Mouse (Mus musculus): ENCODE data around the gene Commd2. TPM values are rescaled to one million over a fixed set of nuclear protein-coding genes. Genes with fewer than 3 reads are reported as not detected.
A peak's percentile ranks its signal among the peaks of the same experiment; 100 is the strongest.

Gene Commd2
- polyA plus RNA-seq, 1 experiment: 23.1 TPM

- 65% methylated on average over 11 of the region's 11 CpGs for WGBS
- DNase-seq: peak; percentile 26
- no peaks in the 10 kb centered on the region for H3K4me1 ChIP-seq (ENCODE audit: control insufficient read depth, insufficient read depth, low read length)
- H3K4me3 ChIP-seq (replicated peaks; ENCODE audit: extremely low read depth, low read depth, low read length): peak overlapping the region; percentile 55
- TF ChIP-seq CTCF (IDR thresholded peaks at IDR 0.05; ENCODE audit: insufficient read depth, low read length): no peak
- TF ChIP-seq POLR2A (IDR thresholded peaks at IDR 0.05; ENCODE audit: borderline replicate concordance, extremely low read depth, low read depth, low read length): no peak
These were observed 24.5 kb downstream of the Commd2 start for GRCm38 (mm10) chr3:57626954-57627513.

- TF ChIP-seq POLR2A (IDR thresholded peaks at IDR 0.05; ENCODE audit: borderline replicate concordance, extremely low read depth, low read depth, low read length) (no peak), CTCF (IDR thresholded peaks at IDR 0.05; ENCODE audit: insufficient read depth, low read length) (no peak)
- DNase-seq: peak; percentile 76
- 28% methylated on average over 21 of the region's 21 CpGs for WGBS
- no peaks in the 10 kb centered on the region for H3K4me1 ChIP-seq (ENCODE audit: control insufficient read depth, insufficient read depth, low read length)
- H3K4me3 ChIP-seq (replicated peaks; ENCODE audit: extremely low read depth, low read depth, low read length): peak overlapping the region; percentile 42
These were observed 26.1 kb downstream of the Commd2 start for GRCm38 (mm10) chr3:57625275-57625997.

GRCm38 (mm10) chr3:57619718-57620117 is 31.8 kb downstream of the Commd2 start:
- no peak for DNase-seq

GRCm38 (mm10) chr3:57615652-57616051 is 35.9 kb downstream of the Commd2 start:
- H3K4me3 ChIP-seq (replicated peaks; ENCODE audit: extremely low read depth, low read depth, low read length): no peak overlapping the region
- DNase-seq: no peak
- WGBS: 81% methylated on average over 4 of the region's 4 CpGs
- TF ChIP-seq CTCF (IDR thresholded peaks at IDR 0.05; ENCODE audit: insufficient read depth, low read length) (no peak), POLR2A (IDR thresholded peaks at IDR 0.05; ENCODE audit: borderline replicate concordance, extremely low read depth, low read depth, low read length) (no peak)
- H3K4me1 ChIP-seq (ENCODE audit: control insufficient read depth, insufficient read depth, low read length): no peaks in the 10 kb centered on the region

More at GRCm38 (mm10) chr3:57619718-57620117, 31.8 kb downstream of the Commd2 start:
- Histone ChIP-seq H3K4me3 (replicated peaks; ENCODE audit: extremely low read depth, low read depth, low read length) (no peak overlapping the region), H3K4me1 (ENCODE audit: control insufficient read depth, insufficient read depth, low read length) (no peaks in the 10 kb centered on the region)
- peak; percentile 44; the same call in 1 of the 2 replicates for TF ChIP-seq CTCF (IDR thresholded peaks at IDR 0.05; ENCODE audit: insufficient read depth, low read length)
- TF ChIP-seq POLR2A (IDR thresholded peaks at IDR 0.05; ENCODE audit: borderline replicate concordance, extremely low read depth, low read depth, low read length): no peak
- WGBS: 55% methylated on average over 4 of the region's 4 CpGs

- WGBS: 44% methylated on average over 3 of the region's 3 CpGs
- no peak for DNase-seq
- TF ChIP-seq CTCF (IDR thresholded peaks at IDR 0.05; ENCODE audit: insufficient read depth, low read length) (no peak), POLR2A (IDR thresholded peaks at IDR 0.05; ENCODE audit: borderline replicate concordance, extremely low read depth, low read depth, low read length) (no peak)
- Histone ChIP-seq H3K4me3 (replicated peaks; ENCODE audit: extremely low read depth, low read depth, low read length) (no peak overlapping the region), H3K4me1 (ENCODE audit: control insufficient read depth, insufficient read depth, low read length) (no peaks in the 10 kb centered on the region)
These were observed 39.0 kb downstream of the Commd2 start for GRCm38 (mm10) chr3:57612430-57612997.

- Histone ChIP-seq H3K4me1 (ENCODE audit: control insufficient read depth, insufficient read depth, low read length) (no peaks in the 10 kb centered on the region), H3K4me3 (replicated peaks; ENCODE audit: extremely low read depth, low read depth, low read length) (no peak overlapping the region)
- WGBS: 44% methylated on average over 7 of the region's 7 CpGs
- TF ChIP-seq POLR2A (IDR thresholded peaks at IDR 0.05; ENCODE audit: borderline replicate concordance, extremely low read depth, low read depth, low read length) (no peak), CTCF (IDR thresholded peaks at IDR 0.05; ENCODE audit: insufficient read depth, low read length) (no peak)
- no peak for DNase-seq
These were observed 39.7 kb downstream of the Commd2 start for GRCm38 (mm10) chr3:57611776-57612175.

DNA sequence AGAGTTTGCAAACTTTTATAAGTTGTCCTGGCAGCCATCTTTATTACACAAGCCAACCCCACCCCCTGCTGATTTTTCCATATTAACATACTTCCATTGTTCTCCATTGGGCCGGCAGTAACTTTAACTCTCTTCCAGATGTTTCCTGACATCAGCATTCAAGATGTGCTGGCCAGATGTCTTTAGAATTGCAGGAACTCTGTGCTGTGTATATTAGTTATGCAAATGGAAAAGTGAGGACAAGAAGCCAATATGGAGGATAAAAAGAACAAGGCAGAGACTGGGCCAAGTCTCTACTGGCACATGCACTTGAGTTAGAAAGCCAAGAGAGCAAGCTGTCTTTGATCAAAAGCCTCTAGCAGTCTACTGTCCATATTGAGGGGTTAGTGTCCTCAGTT is 46.9 kb downstream of the Commd2 start:
- WGBS: 32% methylated on average over 1 of the region's 1 CpGs
- Histone ChIP-seq H3K4me3 (replicated peaks; ENCODE audit: extremely low read depth, low read depth, low read length) (no peak overlapping the region), H3K4me1 (ENCODE audit: control insufficient read depth, insufficient read depth, low read length) (no peaks in the 10 kb centered on the region)
- TF ChIP-seq CTCF (IDR thresholded peaks at IDR 0.05; ENCODE audit: insufficient read depth, low read length) (no peak), POLR2A (IDR thresholded peaks at IDR 0.05; ENCODE audit: borderline replicate concordance, extremely low read depth, low read depth, low read length) (no peak)
- no peak for DNase-seq

- WGBS: 64% methylated on average over 5 of the region's 5 CpGs
- no peak for DNase-seq
- Histone ChIP-seq H3K4me1 (ENCODE audit: control insufficient read depth, insufficient read depth, low read length) (no peaks in the 10 kb centered on the region), H3K4me3 (replicated peaks; ENCODE audit: extremely low read depth, low read depth, low read length) (no peak overlapping the region)
- TF ChIP-seq POLR2A (IDR thresholded peaks at IDR 0.05; ENCODE audit: borderline replicate concordance, extremely low read depth, low read depth, low read length): no peak
- TF ChIP-seq CTCF (IDR thresholded peaks at IDR 0.05; ENCODE audit: insufficient read depth, low read length): no peak
These were observed 47.5 kb downstream of the Commd2 start for GRCm38 (mm10) chr3:57603891-57604617.

GRCm38 (mm10) chr3:57602610-57603009 is 48.9 kb downstream of the Commd2 start:
- DNase-seq: no peak
- WGBS: 61% methylated on average over 4 of the region's 4 CpGs
- Histone ChIP-seq H3K4me1 (ENCODE audit: control insufficient read depth, insufficient read depth, low read length) (no peaks in the 10 kb centered on the region), H3K4me3 (replicated peaks; ENCODE audit: extremely low read depth, low read depth, low read length) (no peak overlapping the region)
- no peak for TF ChIP-seq CTCF (IDR thresholded peaks at IDR 0.05; ENCODE audit: insufficient read depth, low read length)
- no peak for TF ChIP-seq POLR2A (IDR thresholded peaks at IDR 0.05; ENCODE audit: borderline replicate concordance, extremely low read depth, low read depth, low read length)

Measured in lung, adult 2 months (tissue).